Mouse (Mus musculus) adrenal gland (tissue): Measurements from ENCODE around the gene Dennd2c.
"Not testable (repeated sequence)": the region's sequence is repeated elsewhere in the genome, so short reads cannot be mapped to it uniquely, and the experiment has no call there.

ENCODE experiments used
- intact Hi-C: fragments of 180-260 bp; cut with DNase I; formaldehyde crosslinking; loops from one replicate; pipeline ENCODE4 v1.15.1; 2025

The Dennd2c gene

DNA sequence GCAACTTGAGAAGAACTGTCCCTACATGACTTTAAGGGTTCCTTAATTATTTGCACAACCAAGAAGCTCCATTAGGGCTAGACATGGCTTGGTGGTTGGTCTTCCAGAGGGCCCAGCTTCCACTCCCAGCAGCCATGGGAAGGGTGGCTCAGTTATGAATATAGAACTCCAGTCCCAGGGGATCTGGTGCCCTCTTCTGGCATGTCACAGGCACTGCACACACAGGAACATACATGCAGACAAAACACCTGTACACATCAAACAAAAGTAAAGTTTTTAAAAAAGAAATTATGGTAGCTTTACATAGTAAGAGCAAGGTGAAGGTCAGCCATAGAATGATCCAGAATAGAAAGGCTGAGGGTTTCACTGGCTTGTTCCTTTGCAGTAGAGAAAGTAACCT lies 51.4 kb downstream of the Dennd2c start:
- intact Hi-C loops, result no loop called here

DNA sequence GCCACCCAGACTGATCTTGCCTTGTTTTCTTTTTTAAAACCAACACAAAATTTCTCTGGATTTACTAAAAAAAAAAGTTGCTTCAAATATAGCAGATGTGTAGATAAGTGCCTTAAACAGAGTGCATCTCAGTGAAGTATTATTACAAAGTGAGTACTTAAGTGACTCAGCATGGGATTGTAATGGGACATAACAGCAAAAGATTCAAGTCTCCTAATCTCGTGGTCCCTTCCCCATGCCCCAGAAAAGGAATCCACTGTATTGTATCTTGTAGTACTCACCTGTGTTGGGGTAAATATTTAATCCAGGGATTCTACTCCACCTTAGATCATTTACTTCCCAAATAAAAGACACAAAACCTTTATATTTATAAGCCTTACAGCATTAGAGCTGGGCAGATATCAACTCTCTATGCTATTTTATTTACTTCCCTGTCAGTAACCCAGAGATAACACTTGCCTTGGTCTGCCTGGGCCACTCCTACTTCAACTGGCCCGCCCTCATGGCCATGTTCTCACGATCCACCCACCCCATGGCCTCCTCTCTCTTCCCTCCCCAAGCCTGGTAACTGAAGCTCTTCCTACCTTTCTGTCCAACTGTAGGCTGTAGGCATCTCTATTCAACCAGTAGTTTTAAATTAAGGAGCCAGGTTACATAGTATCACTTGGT lies 57.0 kb downstream of the Dennd2c start:
- intact Hi-C loops, result no loop called here

DNA sequence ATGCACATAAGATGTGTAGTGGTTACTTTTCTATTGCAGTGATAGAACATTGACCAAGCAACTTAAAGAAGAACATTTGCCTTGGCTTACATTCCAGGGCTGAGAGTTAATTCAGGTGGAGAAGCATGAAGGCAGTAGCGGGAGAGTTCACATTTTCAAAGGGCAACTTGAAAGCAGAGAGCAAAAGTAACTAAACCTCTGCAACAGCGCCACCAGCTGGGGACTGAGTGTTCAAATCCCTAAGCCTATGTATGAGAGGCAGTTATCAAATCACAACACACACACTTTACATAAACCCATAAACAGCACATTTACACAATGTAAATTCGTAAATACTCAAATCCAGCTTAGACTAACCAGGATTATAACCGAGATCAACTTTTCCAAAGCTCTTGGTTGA lies 67.4 kb downstream of the Dennd2c start:
- intact Hi-C loops, result loop anchor here (5.0 kb wide), 2 partner anchors 67 to 107 kb away; partner anchors contain the start of gene Dennd2c

GRCm38 (mm10) chr3:103171505-103172267 lies 69.3 kb downstream of the Dennd2c start, which contains the start of gene Bcas2:
Bcas2 (plus strand) TSS chr3:103171655.
- intact Hi-C loops, result no loop called here

GRCm38 (mm10) chr3:103172615-103173014 lies 70.2 kb downstream of the Dennd2c start:
- intact Hi-C loops, result no loop called here

DNA sequence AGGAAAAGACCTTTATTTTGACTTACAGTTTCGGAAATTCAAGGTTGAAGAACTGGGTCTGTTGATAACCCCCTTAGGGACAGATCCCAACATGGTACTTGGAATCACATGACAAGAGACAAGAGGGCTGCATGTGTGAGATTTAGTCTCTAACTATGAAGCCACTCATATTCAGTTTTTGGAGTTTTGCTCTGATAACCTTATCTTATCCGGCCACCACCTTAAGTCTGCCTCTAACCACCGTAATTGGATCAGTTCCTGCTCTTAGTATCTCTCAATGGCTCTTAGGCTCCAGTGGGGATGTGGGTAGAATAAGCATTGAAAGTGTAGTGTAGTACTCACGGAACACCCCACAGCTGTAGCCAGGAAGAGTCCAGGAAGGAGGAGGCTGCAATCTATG lies 74.3 kb downstream of the Dennd2c start:
- intact Hi-C loops, result no loop called here

GRCm38 (mm10) chr3:103179527-103179926 lies 77.1 kb downstream of the Dennd2c start:
- intact Hi-C loops, result no loop called here

- intact Hi-C loops, result loop anchor here (5.0 kb wide), 1 partner anchor 201 kb away; no protein-coding TSS in a partner anchor
Measured at GRCm38 (mm10) chr3:103181171-103181570, 78.8 kb downstream of the Dennd2c start.

DNA sequence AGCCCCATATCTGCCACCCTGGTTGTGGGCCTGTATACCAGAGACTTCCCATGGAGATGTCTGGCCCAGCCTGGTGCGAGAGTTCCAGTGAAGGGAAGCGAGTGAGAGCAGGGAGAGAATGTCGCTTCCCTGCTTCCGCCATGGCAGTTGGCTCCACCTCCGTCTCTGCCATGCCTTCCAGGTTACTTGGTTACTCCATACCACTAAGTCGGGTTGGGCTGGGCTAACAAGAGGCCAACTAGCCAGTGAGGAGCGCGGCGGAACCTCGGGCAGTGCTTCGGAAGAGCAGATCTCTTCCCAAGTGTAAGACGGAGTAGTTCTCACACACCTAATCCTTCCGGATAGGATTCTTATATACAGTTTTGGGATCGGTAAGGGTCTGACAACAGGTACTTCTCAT lies 80.4 kb downstream of the Dennd2c start:
- intact Hi-C loops, result loop anchor here (5.0 kb wide), 1 partner anchor 199 kb away; no protein-coding TSS in a partner anchor

- intact Hi-C loops, result loop anchor here (5.0 kb wide), 1 partner anchor 198 kb away; no protein-coding TSS in a partner anchor
Measured at GRCm38 (mm10) chr3:103184467-103184866, 82.1 kb downstream of the Dennd2c start.

GRCm38 (mm10) chr3:103188451-103188850 lies 86.0 kb downstream of the Dennd2c start:
- intact Hi-C loops, result no loop called here

GRCm38 (mm10) chr3:103188856-103189255 lies 86.5 kb downstream of the Dennd2c start:
- intact Hi-C loops, result no loop called here

DNA sequence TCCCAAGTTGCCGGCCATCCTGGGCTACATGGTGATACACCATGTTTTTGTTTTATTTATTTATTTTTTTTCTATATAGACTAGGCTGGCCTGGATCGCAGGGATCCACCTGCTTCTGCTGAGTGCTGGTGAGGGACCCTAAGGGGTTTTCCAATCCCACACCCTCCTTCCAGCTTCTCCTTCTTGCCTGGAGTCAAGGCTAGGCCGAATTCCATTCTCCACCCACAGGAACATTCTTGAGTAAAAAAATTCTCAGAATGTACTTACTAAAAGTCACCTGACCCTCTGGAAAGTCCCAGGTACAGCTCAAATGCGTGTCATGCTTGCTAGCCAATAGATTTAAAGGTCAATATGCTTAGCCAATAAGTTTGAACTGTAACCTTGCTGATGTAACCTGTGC lies 89.8 kb downstream of the Dennd2c start:
- intact Hi-C loops, result no loop called here

GRCm38 (mm10) chr3:103193186-103193585 lies 90.8 kb downstream of the Dennd2c start:
- intact Hi-C loops, result no loop called here

GRCm38 (mm10) chr3:103196320-103196823 lies 94.0 kb downstream of the Dennd2c start:
- intact Hi-C loops, result no loop called here

DNA sequence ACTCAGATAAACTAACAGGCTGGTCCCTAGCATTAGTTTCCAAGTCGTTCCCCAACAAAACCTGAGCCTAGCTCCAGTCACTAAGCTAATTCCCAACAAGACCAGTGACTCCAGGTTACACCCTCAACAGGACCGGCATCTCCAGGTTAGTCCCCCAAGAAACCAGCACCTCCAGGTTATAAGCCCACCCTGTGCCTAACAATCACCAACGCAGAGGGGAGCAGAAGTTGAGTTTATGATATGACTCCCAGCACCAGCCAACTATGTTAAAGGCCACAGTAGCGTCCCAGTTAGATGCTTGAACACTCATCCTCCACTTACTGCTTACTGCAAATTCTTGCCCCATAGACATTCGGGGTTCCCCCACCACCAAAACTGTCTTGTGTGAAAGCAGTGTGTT lies 97.0 kb downstream of the Dennd2c start:
- intact Hi-C loops, result no loop called here

DNA sequence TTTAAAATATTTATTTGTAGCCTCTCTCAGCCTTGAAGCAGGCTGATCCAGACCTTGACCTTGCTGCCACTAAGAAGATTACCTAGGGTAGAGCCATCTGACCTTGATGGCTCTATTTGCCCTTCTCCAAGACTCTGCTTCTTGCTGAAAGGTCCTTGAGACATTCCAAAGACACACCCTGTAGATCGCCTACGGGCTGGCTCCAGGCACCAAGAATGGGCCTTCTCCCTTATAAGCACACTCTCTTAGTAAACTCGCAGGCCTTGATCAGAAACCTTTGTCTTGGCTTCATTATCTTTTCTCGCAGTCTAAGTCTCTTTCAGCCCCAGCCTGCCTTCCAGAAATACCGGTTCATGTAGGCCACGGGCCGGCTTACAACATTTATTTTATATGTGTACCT lies 98.7 kb downstream of the Dennd2c start:
- intact Hi-C loops, result not testable (repeated sequence)

GRCm38 (mm10) chr3:103203554-103203953 lies 101.2 kb downstream of the Dennd2c start:
- intact Hi-C loops, result no loop called here

GRCm38 (mm10) chr3:103204445-103204844 lies 102.0 kb downstream of the Dennd2c start:
- intact Hi-C loops, result no loop called here

GRCm38 (mm10) chr3:103206393-103206792 lies 104.0 kb downstream of the Dennd2c start:
- intact Hi-C loops, result no loop called here

- intact Hi-C loops, result no loop called here
Measured at GRCm38 (mm10) chr3:103207749-103208148, 105.3 kb downstream of the Dennd2c start.

DNA sequence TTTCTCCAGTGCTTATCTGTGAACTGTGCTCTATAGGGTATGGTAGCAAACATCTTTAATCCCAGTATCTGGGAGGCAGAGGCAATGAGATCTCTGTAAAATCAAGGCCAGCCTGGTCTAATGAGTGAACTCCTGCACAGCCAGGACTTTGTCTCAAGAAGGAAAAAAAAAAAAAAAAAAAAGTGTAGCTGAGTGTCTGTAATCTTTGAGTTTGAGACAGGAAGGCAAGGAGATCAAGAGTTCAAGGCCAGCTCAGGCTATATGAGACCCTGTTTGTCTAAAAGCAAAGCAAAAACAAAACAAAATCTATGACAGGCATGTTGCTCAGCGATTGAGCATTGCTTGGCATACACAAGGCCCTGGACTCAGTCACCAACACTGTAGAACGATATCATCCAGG lies 105.8 kb downstream of the Dennd2c start:
- intact Hi-C loops, result no loop called here
